Mouse (Mus musculus) G1E (cell line): ENCODE measurements at regions not wholly inside any gene's neighbourhood (a gene's known extent, or its start where the extent isn't known, plus 50 kb on each side); places are given as distances from the start of the nearest gene placed in this dataset.

Experiments
- ATAC-seq: 2 replicates; pipeline ENCODE4 v1.8.0; 2016; ENCODE audit warnings: mild to moderate bottlenecking; ENCODE audit not compliant: insufficient number of reproducible peaks, poor library complexity, low FRiP score, severe bottlenecking; ENCODE audit errors: extremely low read depth
- DNase-seq: peaks from one replicate; pipeline ENCODE4 v3.0.0; 2012; ENCODE audit warnings: low spot score
- H3K27me3 ChIP-seq: 2 replicates; pipeline ENCODE4 v1.6.1; 2012; ENCODE audit warnings: mild to moderate bottlenecking, low read length, inconsistent platforms; ENCODE audit not compliant: insufficient read depth
- H3K36me3 ChIP-seq: replicated peaks from 2 replicates; pipeline ENCODE3; 2012; ENCODE audit warnings: mild to moderate bottlenecking, inconsistent platforms
- H3K4me1 ChIP-seq: 2 replicates; pipeline ENCODE4 v1.6.1; 2012; ENCODE audit warnings: low read depth, low read length, inconsistent platforms, mixed read lengths; ENCODE audit not compliant: insufficient read depth
- H3K4me3 ChIP-seq: 2 replicates; pipeline ENCODE4 v1.5.1; 2012; ENCODE audit warnings: low read depth, mild to moderate bottlenecking, inconsistent platforms, low read length, moderate library complexity, mixed read lengths
- H3K9me3 ChIP-seq: replicated peaks from 2 replicates; pipeline ENCODE4 v1.6.1; 2012; ENCODE audit warnings: inconsistent platforms
- CTCF ChIP-seq: IDR thresholded peaks from 2 replicates; pipeline ENCODE4 v1.5.1; 2012; ENCODE audit warnings: low read depth, low read length, inconsistent platforms, mixed read lengths
- GATA1 ChIP-seq: IDR thresholded peaks from 2 replicates; pipeline ENCODE4 v1.6.1; 2012; ENCODE audit warnings: borderline replicate concordance, low read length, inconsistent platforms, mixed read lengths
- GATA2 ChIP-seq: IDR thresholded peaks from 2 replicates; pipeline ENCODE4 v1.6.1; 2012; ENCODE audit warnings: low read depth, low read length, inconsistent platforms, borderline replicate concordance
- POLR2AphosphoS5 ChIP-seq: IDR thresholded peaks from 2 replicates; pipeline ENCODE4 v1.6.1; 2012; ENCODE audit warnings: low read depth, low read length, inconsistent platforms; ENCODE audit not compliant: insufficient replicate concordance
- TAL1 ChIP-seq: conservative IDR thresholded peaks from 2 replicates; pipeline ENCODE4 v1.6.1; 2012; ENCODE audit warnings: low read depth, low read length, inconsistent platforms, mixed read lengths

GRCm38 (mm10) chr1:137020528-137020927 is 60.3 kb upstream of the Nr5a2 start:
- no peaks in the 10 kb centered on the region for H3K4me1 ChIP-seq
- peaks cover 50% of the 10 kb centered on the region for H3K9me3 ChIP-seq
- no peak for TF ChIP-seq GATA2
- no peak for TF ChIP-seq POLR2AphosphoS5
- no peak for TF ChIP-seq TAL1
- no peak for ATAC-seq
- H3K27me3 ChIP-seq: no peaks in the 10 kb centered on the region
- no peak for DNase-seq
- no peaks in the 10 kb centered on the region for H3K36me3 ChIP-seq
- H3K4me3 ChIP-seq: no peak overlapping the region

DNA sequence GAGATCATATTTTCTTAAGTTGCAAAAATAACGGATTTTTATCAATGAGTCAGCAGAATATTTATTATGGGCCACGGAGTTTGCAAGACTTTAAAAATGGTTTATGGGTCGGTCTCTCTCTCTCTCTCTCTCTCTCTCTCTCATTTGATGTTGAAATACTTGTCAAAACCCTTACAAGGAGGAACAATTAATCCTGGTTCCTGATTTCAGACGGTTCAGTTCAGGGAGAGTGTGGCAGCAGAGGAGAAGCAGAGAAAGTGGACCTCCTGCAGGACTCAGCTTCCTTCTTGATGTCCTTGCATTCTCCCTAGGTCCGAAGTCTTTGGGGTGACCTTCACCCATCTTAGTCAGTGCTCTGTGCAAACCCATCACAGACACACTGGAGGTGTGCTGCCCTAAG is 57.4 kb upstream of the Nr5a2 start:
- Histone ChIP-seq H3K36me3 (no peaks in the 10 kb centered on the region), H3K4me3 (no peak overlapping the region), H3K4me1 (no peaks in the 10 kb centered on the region), H3K27me3 (no peaks in the 10 kb centered on the region), H3K9me3 (peaks cover 54% of the 10 kb centered on the region)
- no peak for ATAC-seq
- TF ChIP-seq POLR2AphosphoS5: no peak
- TF ChIP-seq TAL1: no peak
- TF ChIP-seq CTCF: no peak
- no peak for TF ChIP-seq GATA1
- no peak for TF ChIP-seq GATA2
- DNase-seq: no peak

- DNase-seq: no peak
- no peaks in the 10 kb centered on the region for H3K4me1 ChIP-seq
- H3K9me3 ChIP-seq: peaks cover 53% of the 10 kb centered on the region
- H3K36me3 ChIP-seq: no peaks in the 10 kb centered on the region
- no peak for ATAC-seq
- H3K4me3 ChIP-seq: no peak overlapping the region
- no peaks in the 10 kb centered on the region for H3K27me3 ChIP-seq
- no peak for TF ChIP-seq CTCF
- TF ChIP-seq TAL1: no peak
- no peak for TF ChIP-seq GATA1
- no peak for TF ChIP-seq POLR2AphosphoS5
- no peak for TF ChIP-seq GATA2
Observed at GRCm38 (mm10) chr1:137010240-137010926, 50.1 kb upstream of the Nr5a2 start.
